Mouse (Mus musculus): ENCODE results near the gene 4930523C07Rik. TPM values are rescaled to one million over a fixed set of nuclear protein-coding genes. Genes with fewer than 3 reads are reported as not detected.

4930523C07Rik gene
- 7.3 and 7.5 TPM in 2 replicates for polyA plus RNA-seq (2012; rRNA removed)

DNA sequence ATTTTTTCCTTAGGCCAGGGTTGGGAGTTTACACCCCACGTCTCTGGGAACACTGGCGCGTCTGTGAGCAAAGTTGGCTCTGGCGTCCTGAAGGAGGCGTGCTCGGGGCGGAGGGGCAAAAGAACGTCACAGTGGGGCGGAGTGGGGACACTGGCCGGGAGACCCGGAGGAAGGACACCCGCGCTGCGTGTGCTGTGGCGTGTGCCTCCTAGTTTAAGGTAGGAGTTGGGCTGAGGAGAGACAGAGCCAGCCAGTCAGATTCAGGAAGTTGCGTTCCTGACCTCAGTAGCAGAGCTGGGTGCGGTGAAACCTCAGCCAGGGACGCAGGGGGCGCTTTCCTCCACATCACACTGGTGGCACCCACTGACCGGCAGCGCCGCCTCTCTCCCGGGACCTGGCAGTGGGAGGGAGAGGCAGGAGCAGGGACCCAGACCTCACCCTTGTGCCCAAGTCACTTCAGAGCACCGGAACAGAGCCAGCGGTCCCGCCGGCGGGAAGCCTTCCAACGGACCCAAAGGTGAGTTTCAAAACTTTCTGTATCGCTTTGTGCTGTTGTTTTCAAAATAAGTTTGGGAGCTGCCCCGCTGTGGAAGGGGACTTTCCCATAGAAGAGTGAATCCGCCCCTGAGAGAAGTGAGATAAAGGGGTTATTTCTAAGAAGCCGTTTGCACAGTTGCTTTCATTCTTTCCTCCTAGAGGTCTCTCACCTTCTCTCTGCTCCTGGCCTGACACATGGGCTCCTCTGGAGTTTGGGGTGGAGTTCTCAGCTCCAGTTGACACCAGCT lies at the start of gene 4930523C07Rik:
Gene 4930523C07Rik, plus strand, starts transcription at position 146 of the 785 bp plus-strand sequence.

Other genes with a start within 250 kb of the 4930523C07Rik start
- 0.05 TPM in 1 of 2 replicates, not detected in the other for gene Tnn, start 109.2 kb downstream of the 4930523C07Rik start, polyA plus RNA-seq (2012; rRNA removed)
- 34.2 and 36.7 TPM in 2 replicates for gene Mrps14, start 150.8 kb downstream of the 4930523C07Rik start, polyA plus RNA-seq (2012; rRNA removed)
- 53.4 and 54.7 TPM in 2 replicates for gene Cacybp, start 168.5 kb downstream of the 4930523C07Rik start, polyA plus RNA-seq (2012; rRNA removed)